Mouse (Mus musculus) adrenal gland, adult 18-20 months (tissue): Measurements from ENCODE around the gene Il16. TPM values are rescaled to one million over a fixed set of nuclear protein-coding genes. Genes with fewer than 3 reads are reported as not detected.
"Not testable (repeated sequence)": the region's sequence is repeated elsewhere in the genome, so short reads cannot be mapped to it uniquely, and the experiment has no call there.

ENCODE experiments used
- DNase-seq, 2 experiments: peaks; one replicate each; pipeline ENCODE4 v3.0.0; 2021 to 2022; ENCODE audit warnings: low spot score in 2 of 2
- total RNA-seq, 2 experiments: library from RNA; stranded (reverse); gene quantifications; 1 replicate in 1 of 2; 2 replicates in 1 of 2; pipeline ENCODE4 v1.2.3; 2021

Gene Il16
- total RNA-seq, 2 experiments from 2014 or later: 5.6 to 6.3 TPM

GRCm38 (mm10) chr7:83736341-83737115 is 9.0 kb downstream of the Il16 start:
- DNase-seq: no peak

- no peak for DNase-seq
Measured at GRCm38 (mm10) chr7:83735108-83735781, 10.3 kb downstream of the Il16 start.

GRCm38 (mm10) chr7:83734671-83735082 is 10.8 kb downstream of the Il16 start:
- no peak for DNase-seq

GRCm38 (mm10) chr7:83734246-83734645 is 11.3 kb downstream of the Il16 start:
- DNase-seq: no peak

GRCm38 (mm10) chr7:83732781-83733180 is 12.7 kb downstream of the Il16 start:
- no peak for DNase-seq

GRCm38 (mm10) chr7:83731961-83732666 is 13.4 kb downstream of the Il16 start:
- no peak for DNase-seq

GRCm38 (mm10) chr7:83731297-83731696 is 14.2 kb downstream of the Il16 start:
- DNase-seq: no peak

- no peak for DNase-seq
Measured at GRCm38 (mm10) chr7:83726936-83727632, 18.4 kb downstream of the Il16 start.

GRCm38 (mm10) chr7:83725801-83726200 is 19.7 kb downstream of the Il16 start:
- DNase-seq: no peak

GRCm38 (mm10) chr7:83724541-83724940 is 21.0 kb downstream of the Il16 start:
- no peak for DNase-seq

GRCm38 (mm10) chr7:83723954-83724353 is 21.6 kb downstream of the Il16 start:
- DNase-seq: no peak

- DNase-seq: no peak
Measured at GRCm38 (mm10) chr7:83723221-83723620, 22.3 kb downstream of the Il16 start.

GRCm38 (mm10) chr7:83722485-83722884 is 23.0 kb downstream of the Il16 start:
- DNase-seq: no peak

- no peak for DNase-seq
Measured at GRCm38 (mm10) chr7:83720231-83720630, 25.3 kb downstream of the Il16 start.

GRCm38 (mm10) chr7:83717021-83717725 is 28.4 kb downstream of the Il16 start:
- DNase-seq: no peak

- DNase-seq: no peak
Measured at GRCm38 (mm10) chr7:83713639-83714038, 31.9 kb downstream of the Il16 start.

GRCm38 (mm10) chr7:83711676-83712259 is 33.8 kb downstream of the Il16 start:
- DNase-seq: not testable (repeated sequence)

GRCm38 (mm10) chr7:83703046-83703775 is 42.3 kb downstream of the Il16 start:
- no peak for DNase-seq

GRCm38 (mm10) chr7:83699066-83699745 is 46.3 kb downstream of the Il16 start:
- DNase-seq: no peak
